Mouse (Mus musculus): ENCODE results near the gene Nrf1. TPM values are rescaled to one million over a fixed set of nuclear protein-coding genes. Genes with fewer than 3 reads are reported as not detected.
A peak's percentile ranks its signal among the peaks of the same experiment; 100 is the strongest.

Gene Nrf1
- total RNA-seq, 2 experiments from 2014 or later: 25.4 to 32.6 TPM

- intact Hi-C loops (cut with DNase I): no loop called here
- no peak for DNase-seq
Observed at GRCm38 (mm10) chr6:30173551-30174460, 126.0 kb downstream of the Nrf1 start.

GRCm38 (mm10) chr6:30174461-30175224, 126.9 kb downstream of the Nrf1 start:
- DNase-seq: no peak
- intact Hi-C loops (cut with DNase I): no loop called here

- DNase-seq: no peak
- intact Hi-C loops (cut with DNase I): no loop called here
Observed at GRCm38 (mm10) chr6:30175225-30175917, 127.6 kb downstream of the Nrf1 start.

- intact Hi-C loops (cut with DNase I): no loop called here
- DNase-seq: no peak
Observed at GRCm38 (mm10) chr6:30175918-30176421, 128.2 kb downstream of the Nrf1 start.

GRCm38 (mm10) chr6:30176496-30176895, 128.7 kb downstream of the Nrf1 start:
- no peak for DNase-seq
- intact Hi-C loops (cut with DNase I): no loop called here

- DNase-seq: no peak
- intact Hi-C loops (cut with DNase I): no loop called here
Observed at GRCm38 (mm10) chr6:30177305-30177704, 129.5 kb downstream of the Nrf1 start.

GRCm38 (mm10) chr6:30178023-30178639, 130.3 kb downstream of the Nrf1 start:
- no peak for DNase-seq
- intact Hi-C loops (cut with DNase I): no loop called here

GRCm38 (mm10) chr6:30179046-30179445, 131.3 kb downstream of the Nrf1 start:
- DNase-seq: no peak

GRCm38 (mm10) chr6:30180321-30180720, 132.5 kb downstream of the Nrf1 start:
- intact Hi-C loops (cut with DNase I): no loop called here
- DNase-seq: no peak

More at GRCm38 (mm10) chr6:30179046-30179445, 131.3 kb downstream of the Nrf1 start:
- intact Hi-C loops (cut with DNase I): no loop called here

GRCm38 (mm10) chr6:30182038-30182437, 134.2 kb downstream of the Nrf1 start:
- intact Hi-C loops (cut with DNase I): no loop called here
- DNase-seq: no peak

GRCm38 (mm10) chr6:30183624-30184023, 135.8 kb downstream of the Nrf1 start:
- no peak for DNase-seq
- intact Hi-C loops (cut with DNase I): no loop called here

- intact Hi-C loops (cut with DNase I): no loop called here
- no peak for DNase-seq
Observed at GRCm38 (mm10) chr6:30195656-30196055, 147.9 kb downstream of the Nrf1 start.

- intact Hi-C loops (cut with DNase I): no loop called here
- peak; percentile 40 for DNase-seq
Observed at GRCm38 (mm10) chr6:30196143-30196542, 148.4 kb downstream of the Nrf1 start.

Small RNAs within 50 kb of the gene (microRNA-seq; reads per million reads assigned to microRNA genes)
- gene Mir182 (143 reads per million, percentile 53 among the genes with 10 or more reads in this experiment), gene Mir183 (345 reads per million, percentile 65 among the genes with 10 or more reads in this experiment), gene Mir96 (3.3 reads per million, percentile 4 among the genes with 10 or more reads in this experiment)

Other genes starting within 250 kb of the Nrf1 start
- 1 to 10 TPM; 5.2 to 6.1 TPM for gene Strip2, start 131.0 kb upstream of the Nrf1 start, total RNA-seq (2021)